Mouse (Mus musculus): Measurements from ENCODE around the gene Cacna1h. TPM values are rescaled to one million over a fixed set of nuclear protein-coding genes. Genes with fewer than 3 reads are reported as not detected.

The Cacna1h gene
- polyA plus RNA-seq, 1 experiment from 2014 or later = 12.0 TPM

DNA sequence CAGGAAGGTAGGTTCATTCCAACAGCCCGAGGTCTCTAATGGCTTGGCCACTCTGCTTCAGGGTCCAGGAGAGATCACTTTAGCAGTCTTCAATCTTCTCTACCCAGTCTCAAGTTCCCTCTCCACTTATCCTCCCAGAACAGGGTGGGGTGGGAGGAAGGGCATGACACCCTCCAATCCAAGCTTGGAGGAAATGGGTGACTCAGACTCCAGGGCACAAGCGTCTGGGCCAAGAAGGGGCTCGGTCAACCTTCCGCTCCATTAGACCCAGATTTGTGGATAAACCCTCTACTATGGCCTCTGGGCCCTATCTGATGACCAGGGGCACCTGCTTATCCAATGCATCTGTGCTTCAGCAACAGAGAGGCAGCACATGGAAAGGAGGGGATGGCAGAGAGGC lies 88.1 kb downstream of the Cacna1h start, which contains the start of gene Tpsab1:
Gene Tpsab1, minus strand, starts transcription at position 101 of the 400 bp plus-strand sequence.
- H3K9me3 ChIP-seq = no peaks in the 10 kb centered on the region
- H3K27me3 ChIP-seq = no peaks in the 10 kb centered on the region
- no peaks in the 10 kb centered on the region for H3K36me3 ChIP-seq
- H3K4me1 ChIP-seq (replicated peaks) = no peaks in the 10 kb centered on the region
- ATAC-seq (ENCODE audit: low read depth) = no peak
- 91% methylated on average over 4 of the region's 4 CpGs for WGBS
- no peak within 1 kb of the TSS for H3K4me2 ChIP-seq
- H3K4me3 ChIP-seq = no peak within 1 kb of the TSS
- H3K27ac ChIP-seq (replicated peaks) = no peak within 1 kb of the TSS
- no peak within 1 kb of the TSS for H3K9ac ChIP-seq

DNA sequence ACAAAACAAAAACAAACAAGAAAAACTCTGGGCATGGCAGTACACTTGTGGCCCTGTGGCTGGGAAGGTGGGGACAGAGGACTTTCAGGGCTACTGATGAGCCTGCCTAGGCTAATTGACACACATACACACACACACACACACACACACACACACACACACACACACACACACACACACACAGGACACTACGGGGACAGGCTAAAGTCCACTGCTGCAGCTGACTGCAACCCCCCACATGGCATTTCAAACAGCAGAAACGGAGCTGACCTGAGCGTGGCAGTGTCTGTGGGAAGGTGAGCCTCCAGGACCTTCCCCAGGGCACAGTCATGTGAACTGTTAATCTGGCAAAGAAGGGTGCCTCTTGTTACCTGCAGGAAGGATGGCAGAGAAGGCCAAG lies 92.1 kb downstream of the Cacna1h start:
- Histone ChIP-seq H3K4me1 (replicated peaks) (no peaks in the 10 kb centered on the region), H3K9me3 (no peaks in the 10 kb centered on the region), H3K36me3 (no peaks in the 10 kb centered on the region), H3K27me3 (0 out of 2 replicates have a peak, but pooled peaks cover 2% of the 10 kb centered on the region), H3K4me2 (no peak overlapping the region), H3K9ac (no peak overlapping the region), H3K27ac (replicated peaks) (no peak overlapping the region), H3K4me3 (no peak overlapping the region)
- ATAC-seq (ENCODE audit: low read depth) = no peak
- WGBS = 69% methylated on average over 3 of the region's 3 CpGs

DNA sequence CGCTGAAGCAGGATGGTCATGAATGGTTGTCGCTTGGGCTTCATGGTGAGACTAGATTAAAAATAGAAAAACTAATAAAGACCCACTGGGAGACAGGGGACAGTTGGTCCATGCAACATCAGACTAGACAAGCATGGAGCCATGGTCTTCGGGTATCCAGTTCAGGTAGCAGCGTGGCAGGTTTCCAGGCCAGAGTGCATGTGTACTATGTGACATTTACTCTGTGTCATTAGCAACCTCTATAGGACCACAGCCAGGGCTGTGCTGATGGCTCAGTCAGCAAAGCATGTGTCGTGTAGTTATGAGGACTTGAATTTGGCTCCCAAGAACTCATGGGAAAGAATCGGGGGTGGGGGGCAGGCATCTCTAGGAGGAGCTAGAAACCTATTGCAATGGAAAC lies 93.6 kb downstream of the Cacna1h start:
- Histone ChIP-seq H3K4me3 (no peak overlapping the region), H3K27ac (replicated peaks) (no peak overlapping the region), H3K9me3 (no peaks in the 10 kb centered on the region), H3K9ac (no peak overlapping the region), H3K27me3 (0 out of 2 replicates have a peak, but pooled peaks cover 8% of the 10 kb centered on the region), H3K4me2 (no peak overlapping the region), H3K4me1 (replicated peaks) (no peaks in the 10 kb centered on the region), H3K36me3 (no peaks in the 10 kb centered on the region)
- no peak for ATAC-seq (ENCODE audit: low read depth)
- 85% methylated on average over 6 of the region's 6 CpGs for WGBS

DNA sequence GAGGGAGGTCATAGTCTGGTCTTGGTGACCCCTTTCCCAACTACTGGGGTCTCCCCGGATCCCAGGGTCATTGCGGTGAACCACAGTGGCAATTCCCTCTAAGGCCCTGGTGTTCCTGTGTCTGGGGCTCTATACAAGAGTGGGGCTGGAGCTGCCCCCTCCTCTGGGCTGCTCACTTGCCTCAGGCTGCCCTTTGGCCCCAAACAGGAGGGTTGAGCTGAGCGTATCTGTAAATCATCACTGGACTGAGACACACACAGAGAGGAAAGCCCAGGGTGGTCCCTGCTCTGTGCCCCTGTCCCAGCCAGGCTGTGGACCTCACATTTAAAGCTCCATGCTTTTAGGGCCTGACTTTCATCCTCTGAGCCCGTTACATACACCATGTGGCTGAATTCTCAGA lies 95.4 kb downstream of the Cacna1h start:
- peaks cover 17% of the 10 kb centered on the region for H3K27me3 ChIP-seq
- 78% methylated on average over 4 of the region's 4 CpGs for WGBS
- ATAC-seq (ENCODE audit: low read depth) = no peak
- no peak overlapping the region for H3K4me3 ChIP-seq
- H3K9ac ChIP-seq = no peak overlapping the region
- no peaks in the 10 kb centered on the region for H3K36me3 ChIP-seq
- no peaks in the 10 kb centered on the region for H3K9me3 ChIP-seq
- no peak overlapping the region for H3K4me2 ChIP-seq
- H3K27ac ChIP-seq (replicated peaks) = no peak overlapping the region
- H3K4me1 ChIP-seq (replicated peaks) = no peaks in the 10 kb centered on the region

GRCm38 (mm10) chr17:25333943-25334342 lies 99.6 kb downstream of the Cacna1h start:
- ATAC-seq (ENCODE audit: low read depth) = no peak
- no peak overlapping the region for H3K4me3 ChIP-seq
- H3K9ac ChIP-seq = no peak overlapping the region
- H3K27ac ChIP-seq (replicated peaks) = no peak overlapping the region
- H3K4me1 ChIP-seq (replicated peaks) = no peaks in the 10 kb centered on the region
- WGBS = 4% methylated on average over 8 of the region's 8 CpGs
- H3K36me3 ChIP-seq = no peaks in the 10 kb centered on the region
- peaks cover 17% of the 10 kb centered on the region for H3K27me3 ChIP-seq
- H3K4me2 ChIP-seq = no peak overlapping the region
- H3K9me3 ChIP-seq = no peaks in the 10 kb centered on the region

- H3K9me3 ChIP-seq = no peaks in the 10 kb centered on the region
- H3K36me3 ChIP-seq = no peaks in the 10 kb centered on the region
- no peak overlapping the region for H3K4me3 ChIP-seq
- peaks cover 17% of the 10 kb centered on the region for H3K27me3 ChIP-seq
- H3K4me2 ChIP-seq = no peak overlapping the region
- no peak overlapping the region for H3K9ac ChIP-seq
- H3K27ac ChIP-seq (replicated peaks) = no peak overlapping the region
- WGBS = 72% methylated on average over 9 of the region's 9 CpGs
- no peak for ATAC-seq (ENCODE audit: low read depth)
- H3K4me1 ChIP-seq (replicated peaks) = no peaks in the 10 kb centered on the region
These were observed 101.3 kb downstream of the Cacna1h start for GRCm38 (mm10) chr17:25332321-25332720.

Other genes starting within 250 kb of the Cacna1h start
- 32.6 and 32.7 TPM in 2 replicates for gene BC003965, start 249.2 kb downstream of the Cacna1h start, polyA plus RNA-seq (2015; fragmentation: Nextera tagmentation; extraction: Ambion mirVana)
- 9.3 and 11.0 TPM in 2 replicates for gene Unkl, start 245.4 kb downstream of the Cacna1h start, polyA plus RNA-seq (2015; fragmentation: Nextera tagmentation; extraction: Ambion mirVana)
- gene Gnptg, start 193.7 kb downstream of the Cacna1h start, polyA plus RNA-seq (2015; fragmentation: Nextera tagmentation; extraction: Ambion mirVana) = 72.4 and 90.8 TPM in 2 replicates
- 62.1 and 62.3 TPM in 2 replicates for gene Tsr3, start 193.6 kb downstream of the Cacna1h start, polyA plus RNA-seq (2015; fragmentation: Nextera tagmentation; extraction: Ambion mirVana)
- gene Baiap3, start 177.4 kb downstream of the Cacna1h start, polyA plus RNA-seq (2015; fragmentation: Nextera tagmentation; extraction: Ambion mirVana) = 3.7 and 3.8 TPM in 2 replicates
- 503 and 513 TPM in 2 replicates for gene Ube2i, start 159.2 kb downstream of the Cacna1h start, polyA plus RNA-seq (2015; fragmentation: Nextera tagmentation; extraction: Ambion mirVana)
- not detected in 2 replicates for gene Prss34, start 135.4 kb downstream of the Cacna1h start, polyA plus RNA-seq (2015; fragmentation: Nextera tagmentation; extraction: Ambion mirVana)
- not detected in 2 replicates for gene Prss28, start 125.1 kb downstream of the Cacna1h start, polyA plus RNA-seq (2015; fragmentation: Nextera tagmentation; extraction: Ambion mirVana)
- not detected in 2 replicates for gene Prss29, start 115.1 kb downstream of the Cacna1h start, polyA plus RNA-seq (2015; fragmentation: Nextera tagmentation; extraction: Ambion mirVana)
- gene Tpsab1, start 88.2 kb downstream of the Cacna1h start, polyA plus RNA-seq (2015; fragmentation: Nextera tagmentation; extraction: Ambion mirVana) = not detected in 2 replicates
- gene Tpsb2, start 67.5 kb downstream of the Cacna1h start, polyA plus RNA-seq (2015; fragmentation: Nextera tagmentation; extraction: Ambion mirVana) = 0.45 TPM in 1 of 2 replicates, not detected in the other
- gene Tpsg1, start 64.5 kb downstream of the Cacna1h start, polyA plus RNA-seq (2015; fragmentation: Nextera tagmentation; extraction: Ambion mirVana) = 0.68 TPM in 1 of 2 replicates, not detected in the other
- 0.57 and 0.87 TPM in 2 replicates for gene Tekt4, start 20.8 kb upstream of the Cacna1h start, polyA plus RNA-seq (2015; fragmentation: Nextera tagmentation; extraction: Ambion mirVana)
- 0.39 and 0.42 TPM in 2 replicates for gene Sstr5, start 63.5 kb upstream of the Cacna1h start, polyA plus RNA-seq (2015; fragmentation: Nextera tagmentation; extraction: Ambion mirVana)
- 10.8 and 11.6 TPM in 2 replicates for gene Sox8, start 136.9 kb upstream of the Cacna1h start, polyA plus RNA-seq (2015; fragmentation: Nextera tagmentation; extraction: Ambion mirVana)
- 24.9 and 26.2 TPM in 2 replicates for gene Lmf1, start 145.3 kb upstream of the Cacna1h start, polyA plus RNA-seq (2015; fragmentation: Nextera tagmentation; extraction: Ambion mirVana)

Data from neural tube, embryonic 13.5 days (tissue).